Mouse (Mus musculus): Measurements from ENCODE around the gene Lkaaear1. TPM values are rescaled to one million over a fixed set of nuclear protein-coding genes. Genes with fewer than 3 reads are reported as not detected.

The Lkaaear1 gene
- polyA plus RNA-seq, 1 experiment from 2014 or later, result not detected

DNA sequence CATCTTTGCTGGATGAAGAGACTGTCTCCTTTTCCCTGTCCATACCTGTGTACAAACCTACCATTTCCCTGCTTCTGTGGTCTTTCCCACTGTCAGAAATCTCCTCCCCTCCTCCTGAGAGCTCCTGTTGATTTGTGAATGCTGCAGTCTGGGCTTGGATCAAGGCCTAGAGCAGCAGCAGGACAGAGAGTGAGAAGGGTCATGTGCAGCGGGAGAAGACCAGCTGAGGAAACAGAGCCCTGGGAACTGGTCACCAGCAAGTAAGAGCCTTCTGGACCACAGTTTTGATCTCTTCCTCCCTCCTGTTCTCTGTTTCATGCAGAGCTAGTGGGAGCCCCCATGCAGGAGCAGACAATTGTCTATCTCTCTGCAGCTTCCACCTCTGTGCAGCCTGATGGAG, 2.5 kb downstream of the Lkaaear1 start:
- H3K4me3 ChIP-seq, result no peak overlapping the region
- no peak overlapping the region for H3K27ac ChIP-seq
- H3K4me2 ChIP-seq (replicated peaks), result no peak overlapping the region
- no peak for ATAC-seq (ENCODE audit: low FRiP score, low read depth)
- 0 out of 2 replicates have a peak, but pooled peaks cover 9% of the 10 kb centered on the region for H3K36me3 ChIP-seq
- H3K27me3 ChIP-seq, result 0 out of 2 replicates have a peak, but pooled peaks cover 13% of the 10 kb centered on the region
- 90% methylated on average over 1 of the region's 1 CpGs for WGBS
- no peaks in the 10 kb centered on the region for H3K9me3 ChIP-seq
- H3K9ac ChIP-seq, result no peak overlapping the region
- peaks cover 26% of the 10 kb centered on the region for H3K4me1 ChIP-seq

DNA sequence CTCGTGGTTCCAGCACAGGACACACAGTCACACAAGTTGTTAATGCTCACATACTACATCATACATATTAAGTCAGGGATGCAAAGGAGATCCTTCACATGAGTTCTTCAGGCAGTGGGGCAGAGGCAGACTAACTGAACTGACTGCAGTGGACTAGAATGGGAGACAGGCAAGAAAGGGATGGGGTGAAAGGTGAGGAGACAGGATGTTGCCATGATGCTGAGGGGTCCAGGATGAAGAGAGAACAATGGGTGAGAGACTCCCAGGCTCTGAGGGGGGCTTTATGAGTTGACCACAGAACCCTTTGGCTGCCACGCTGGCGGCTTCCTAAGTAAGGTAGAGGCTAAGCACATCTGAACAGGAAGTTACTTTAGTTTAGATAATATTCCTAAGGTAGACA, 3.7 kb downstream of the Lkaaear1 start:
- peak overlapping the region; percentile 80; the same call in 1 of the 2 replicates for H3K9ac ChIP-seq
- WGBS, result 91% methylated on average over 3 of the region's 3 CpGs
- H3K36me3 ChIP-seq, result peaks cover 21% of the 10 kb centered on the region
- peaks cover 26% of the 10 kb centered on the region for H3K4me1 ChIP-seq
- ATAC-seq (ENCODE audit: low FRiP score, low read depth), result no peak
- H3K4me2 ChIP-seq (replicated peaks), result peak overlapping the region; percentile 85
- H3K9me3 ChIP-seq, result no peaks in the 10 kb centered on the region
- 0 out of 2 replicates have a peak, but pooled peaks cover 13% of the 10 kb centered on the region for H3K27me3 ChIP-seq
- peak overlapping the region; percentile 74 for H3K4me3 ChIP-seq
- H3K27ac ChIP-seq, result no peak overlapping the region

DNA sequence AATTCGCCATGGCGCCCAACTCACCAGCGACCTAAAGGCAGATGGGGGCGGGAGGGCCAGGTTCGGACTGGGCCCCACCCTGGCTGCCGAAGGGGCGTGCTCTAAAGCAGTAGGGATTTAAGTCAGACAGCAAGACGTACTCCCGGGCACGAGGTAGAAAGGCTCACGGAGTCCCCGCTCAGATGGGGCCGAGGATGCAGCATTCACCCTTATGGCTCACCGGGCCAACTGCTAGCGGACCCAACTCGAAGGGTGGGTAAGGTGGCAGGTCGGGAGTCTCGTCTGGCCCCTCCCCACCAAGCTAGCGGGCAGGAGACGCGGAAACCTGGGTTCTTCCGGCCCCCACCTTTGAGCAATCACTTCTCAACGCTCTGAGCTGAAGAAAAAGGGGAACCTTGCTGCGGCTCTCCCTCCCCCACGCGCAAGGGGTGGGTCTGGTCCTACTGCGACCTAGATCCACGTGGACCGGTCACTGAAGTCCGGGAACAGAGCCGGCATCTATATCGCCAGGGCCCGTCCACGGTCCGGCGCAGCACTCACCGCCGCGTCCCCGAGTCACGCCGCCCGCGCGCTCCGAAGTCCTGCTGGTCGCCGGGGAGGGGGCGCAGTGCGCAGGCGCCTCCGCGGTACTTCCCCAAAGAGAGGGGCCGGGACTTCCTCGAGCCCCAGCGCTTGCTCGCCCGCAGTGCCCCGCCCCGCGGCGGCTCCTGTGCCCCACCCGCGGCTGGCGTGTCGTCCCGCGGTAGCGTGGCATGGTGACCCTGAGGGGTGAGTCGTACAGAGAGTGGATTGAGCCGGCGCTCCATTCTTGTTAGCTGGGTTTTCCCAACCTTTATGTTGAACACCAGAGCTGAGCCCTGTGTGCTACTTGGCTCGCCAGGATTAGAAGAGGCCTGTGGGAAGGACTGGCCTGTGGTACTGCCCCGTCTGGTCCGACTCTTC, 4.6 kb downstream of the Lkaaear1 start, which contains the start of gene Rgs19:
Gene Rgs19 (minus strand): TSS at position 639 of the 942 bp plus-strand sequence.
- Histone ChIP-seq H3K4me3 (peak within 1 kb of the TSS; percentile 74), H3K9me3 (no peaks in the 10 kb centered on the region), H3K36me3 (peaks cover 31% of the 10 kb centered on the region), H3K27me3 (0 out of 2 replicates have a peak, but pooled peaks cover 13% of the 10 kb centered on the region), H3K4me1 (peaks cover 26% of the 10 kb centered on the region), H3K4me2 (replicated peaks) (peak within 1 kb of the TSS; percentile 85), H3K27ac (peak within 1 kb of the TSS; percentile 58; the same call in 1 of the 2 replicates), H3K9ac (peak within 1 kb of the TSS; percentile 80)
- peak; percentile 88 for ATAC-seq (ENCODE audit: low FRiP score, low read depth)
- under 1% methylated on average over 75 of the region's 75 CpGs for WGBS

DNA sequence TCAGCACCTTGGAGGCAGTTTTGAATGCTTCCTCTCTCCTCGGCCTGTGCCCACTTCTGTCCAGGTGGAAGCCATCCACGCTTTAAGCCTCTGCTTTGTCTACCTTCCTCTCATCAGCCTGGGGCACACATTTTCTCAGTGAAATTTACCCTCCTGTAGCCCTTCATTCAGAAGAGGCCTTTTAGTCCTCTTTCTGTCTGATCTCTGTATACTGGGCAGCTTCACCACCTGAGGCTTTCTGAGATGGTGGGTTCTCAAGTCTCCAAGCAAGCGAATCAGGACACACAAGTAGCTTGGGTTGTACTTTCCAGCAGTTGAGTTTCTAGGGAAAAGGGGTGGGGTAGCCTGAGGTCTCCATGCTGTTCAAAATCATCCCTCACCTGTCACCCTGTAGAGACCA, 5.9 kb downstream of the Lkaaear1 start:
- peak overlapping the region; percentile 80 for H3K9ac ChIP-seq
- H3K4me2 ChIP-seq (replicated peaks), result peak overlapping the region; percentile 85
- H3K36me3 ChIP-seq, result peaks cover 44% of the 10 kb centered on the region
- 0 out of 2 replicates have a peak, but pooled peaks cover 10% of the 10 kb centered on the region for H3K27me3 ChIP-seq
- peak overlapping the region; percentile 74 for H3K4me3 ChIP-seq
- peaks cover 26% of the 10 kb centered on the region for H3K4me1 ChIP-seq
- no peaks in the 10 kb centered on the region for H3K9me3 ChIP-seq
- H3K27ac ChIP-seq, result no peak overlapping the region
- 93% methylated on average over 3 of the region's 3 CpGs for WGBS
- ATAC-seq (ENCODE audit: low FRiP score, low read depth), result no peak

DNA sequence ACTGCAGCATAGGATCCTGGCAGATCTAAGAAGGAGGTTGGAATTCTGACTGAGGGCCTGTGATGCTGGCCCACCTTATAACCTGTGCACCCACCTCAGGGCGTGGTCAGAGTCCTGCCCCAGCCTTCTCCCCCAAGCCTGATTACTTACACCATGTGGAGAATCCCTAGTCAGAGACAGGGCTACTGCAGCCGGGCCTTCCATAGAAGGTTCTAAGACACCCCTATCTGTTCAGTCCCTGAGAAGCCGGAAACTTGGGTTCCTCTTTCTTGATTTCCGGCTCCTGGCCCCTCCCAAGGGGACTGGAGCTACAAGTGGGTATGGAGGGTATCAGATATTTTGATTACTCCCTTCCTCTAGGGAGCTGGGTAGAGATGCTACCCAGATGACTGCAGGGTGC, 6.7 kb downstream of the Lkaaear1 start:
- no peak overlapping the region for H3K27ac ChIP-seq
- H3K4me3 ChIP-seq, result no peak overlapping the region
- peaks cover 26% of the 10 kb centered on the region for H3K4me1 ChIP-seq
- ATAC-seq (ENCODE audit: low FRiP score, low read depth), result no peak
- 87% methylated on average over 4 of the region's 4 CpGs for WGBS
- peak overlapping the region; percentile 80; the same call in 1 of the 2 replicates for H3K9ac ChIP-seq
- H3K4me2 ChIP-seq (replicated peaks), result no peak overlapping the region
- peaks cover 51% of the 10 kb centered on the region for H3K36me3 ChIP-seq
- 0 out of 2 replicates have a peak, but pooled peaks cover 9% of the 10 kb centered on the region for H3K27me3 ChIP-seq
- H3K9me3 ChIP-seq, result no peaks in the 10 kb centered on the region

DNA sequence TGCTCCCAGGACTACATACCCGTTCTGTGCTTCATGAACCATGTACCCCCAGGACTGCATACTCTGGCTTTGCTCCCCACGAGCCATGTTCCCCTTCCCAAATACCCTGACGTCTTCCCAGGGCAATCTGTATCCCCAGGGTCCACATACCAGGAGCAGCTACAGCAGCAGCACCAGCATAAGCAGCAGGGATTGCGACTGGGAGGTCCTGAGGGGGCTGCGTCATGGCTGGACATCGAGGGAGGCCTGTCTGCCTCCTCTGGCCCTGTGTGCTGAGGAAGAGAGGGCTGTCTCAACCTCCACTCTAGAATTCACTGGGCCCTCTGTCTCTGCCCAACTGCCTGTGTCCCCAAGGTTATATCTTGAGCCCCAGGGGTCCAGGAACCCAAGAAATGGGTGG, 7.2 kb downstream of the Lkaaear1 start:
- Histone ChIP-seq H3K9ac (peak overlapping the region; percentile 31; the same call in 1 of the 2 replicates), H3K4me1 (peaks cover 26% of the 10 kb centered on the region), H3K27me3 (0 out of 2 replicates have a peak, but pooled peaks cover 9% of the 10 kb centered on the region), H3K9me3 (no peaks in the 10 kb centered on the region), H3K4me3 (no peak overlapping the region), H3K27ac (no peak overlapping the region), H3K36me3 (peaks cover 56% of the 10 kb centered on the region), H3K4me2 (replicated peaks) (no peak overlapping the region)
- WGBS, result 90% methylated on average over 6 of the region's 6 CpGs
- no peak for ATAC-seq (ENCODE audit: low FRiP score, low read depth)

DNA sequence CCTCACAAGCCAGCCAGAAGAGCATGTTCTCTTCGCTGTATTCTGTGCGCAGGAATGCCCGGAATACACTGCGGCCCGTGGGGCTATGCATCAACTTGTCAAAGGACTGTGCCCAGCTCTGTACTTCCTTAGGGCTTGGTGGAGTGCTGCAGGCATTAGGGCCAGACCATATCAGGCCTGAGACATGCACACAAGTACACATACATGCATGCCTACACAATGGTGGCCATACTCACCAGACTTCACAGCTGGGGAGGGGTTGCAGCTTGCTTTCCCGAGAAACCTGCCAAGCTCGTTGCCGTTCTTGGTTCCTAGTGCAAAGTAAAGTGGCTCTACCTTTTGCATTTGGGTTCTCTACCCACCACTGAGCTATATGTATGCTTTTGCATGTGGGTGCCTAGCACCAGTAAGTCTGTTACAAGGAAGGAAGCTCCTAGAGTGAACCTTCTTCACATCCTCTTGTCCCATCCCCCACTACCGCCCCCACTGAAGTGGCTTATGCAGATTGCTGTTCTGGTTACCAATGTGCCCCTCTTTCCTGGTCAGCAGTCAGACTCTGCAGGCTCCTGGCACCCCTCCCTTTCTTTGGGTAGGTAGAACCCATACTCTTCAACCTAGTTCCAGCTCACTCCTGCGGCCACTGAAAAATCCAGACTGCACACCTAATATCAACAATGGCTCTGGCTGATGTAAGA, 8.6 kb downstream of the Lkaaear1 start:
- no peak for ATAC-seq (ENCODE audit: low FRiP score, low read depth)
- peaks cover 24% of the 10 kb centered on the region for H3K4me1 ChIP-seq
- H3K27ac ChIP-seq, result no peak overlapping the region
- H3K9me3 ChIP-seq, result no peaks in the 10 kb centered on the region
- WGBS, result 88% methylated on average over 10 of the region's 10 CpGs
- peaks cover 69% of the 10 kb centered on the region for H3K36me3 ChIP-seq
- H3K9ac ChIP-seq, result no peak overlapping the region
- no peaks in the 10 kb centered on the region for H3K27me3 ChIP-seq
- H3K4me2 ChIP-seq (replicated peaks), result no peak overlapping the region
- no peak overlapping the region for H3K4me3 ChIP-seq

DNA sequence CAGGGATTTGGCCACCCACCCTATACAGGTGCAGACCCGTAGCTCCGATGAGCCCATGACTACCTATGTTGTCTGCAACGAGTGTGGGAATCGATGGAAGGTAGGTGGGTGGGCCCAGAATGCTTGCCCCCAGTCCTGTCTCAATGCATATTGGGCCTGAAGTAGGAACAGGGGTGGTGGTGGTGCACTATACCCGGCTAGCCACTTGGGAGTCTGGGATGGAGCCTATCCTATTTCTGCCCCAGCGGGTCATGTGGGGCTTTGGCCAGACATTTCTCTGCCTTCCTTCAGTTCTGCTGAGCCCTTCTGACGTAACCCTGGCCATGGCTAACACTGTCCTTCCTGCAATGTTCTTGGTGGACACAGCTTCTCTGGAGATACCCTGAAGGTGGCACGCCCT, 10.7 kb downstream of the Lkaaear1 start:
- Histone ChIP-seq H3K4me1 (peaks cover 12% of the 10 kb centered on the region), H3K9me3 (no peaks in the 10 kb centered on the region), H3K36me3 (peaks cover 72% of the 10 kb centered on the region), H3K9ac (no peak overlapping the region), H3K4me3 (no peak overlapping the region), H3K27me3 (no peaks in the 10 kb centered on the region), H3K4me2 (replicated peaks) (no peak overlapping the region), H3K27ac (no peak overlapping the region)
- 93% methylated on average over 8 of the region's 8 CpGs for WGBS
- no peak for ATAC-seq (ENCODE audit: low FRiP score, low read depth)

DNA sequence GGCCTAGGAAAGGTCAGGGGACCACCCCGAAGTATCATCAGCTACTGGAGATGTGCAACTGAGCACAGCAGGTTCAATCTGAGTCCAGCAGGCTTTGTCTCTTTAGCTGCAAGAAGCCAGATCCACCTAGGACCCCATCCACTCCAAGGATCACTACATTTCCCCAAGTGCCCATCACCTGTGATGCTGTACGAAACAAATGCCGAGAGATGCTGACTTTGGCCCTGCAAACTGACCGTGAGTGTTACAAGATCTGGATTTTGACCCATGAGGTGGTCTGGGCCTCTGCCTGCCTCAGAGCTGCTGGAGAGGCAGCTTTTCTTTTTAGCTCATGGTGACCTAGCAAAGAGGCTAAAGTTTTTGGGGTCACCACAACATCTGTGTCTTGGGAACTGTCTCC, 12.6 kb downstream of the Lkaaear1 start:
- no peak overlapping the region for H3K27ac ChIP-seq
- peaks cover 8% of the 10 kb centered on the region for H3K4me1 ChIP-seq
- H3K4me2 ChIP-seq (replicated peaks), result no peak overlapping the region
- H3K4me3 ChIP-seq, result no peak overlapping the region
- ATAC-seq (ENCODE audit: low FRiP score, low read depth), result no peak
- WGBS, result 94% methylated on average over 4 of the region's 4 CpGs
- H3K9me3 ChIP-seq, result no peaks in the 10 kb centered on the region
- no peaks in the 10 kb centered on the region for H3K27me3 ChIP-seq
- H3K36me3 ChIP-seq, result peaks cover 62% of the 10 kb centered on the region
- no peak overlapping the region for H3K9ac ChIP-seq

DNA sequence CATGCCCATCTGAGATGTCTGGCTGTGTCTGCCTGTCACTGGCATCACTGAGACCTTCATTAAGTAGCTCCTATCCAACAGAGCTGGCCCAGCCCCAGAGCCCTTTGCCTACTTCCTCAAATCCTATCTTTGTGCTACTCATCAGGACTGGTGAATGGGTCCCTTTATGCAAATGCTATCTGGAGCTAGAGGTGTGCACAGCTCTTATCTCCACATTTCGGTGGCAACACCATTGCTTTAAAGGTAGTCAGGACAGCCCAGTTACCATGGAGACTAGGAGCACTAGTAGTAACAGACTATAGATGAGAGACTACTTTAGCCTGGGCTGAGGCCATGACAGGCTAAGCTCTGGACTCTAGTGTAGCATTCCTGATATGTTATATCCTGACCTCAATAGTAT, 13.5 kb downstream of the Lkaaear1 start:
- ATAC-seq (ENCODE audit: low FRiP score, low read depth), result no peak
- WGBS, result 79% methylated on average over 1 of the region's 1 CpGs
- Histone ChIP-seq H3K27me3 (no peaks in the 10 kb centered on the region), H3K9ac (no peak overlapping the region), H3K27ac (no peak overlapping the region), H3K4me3 (no peak overlapping the region), H3K36me3 (peaks cover 52% of the 10 kb centered on the region), H3K4me2 (replicated peaks) (no peak overlapping the region), H3K4me1 (peaks cover 10% of the 10 kb centered on the region), H3K9me3 (no peaks in the 10 kb centered on the region)

DNA sequence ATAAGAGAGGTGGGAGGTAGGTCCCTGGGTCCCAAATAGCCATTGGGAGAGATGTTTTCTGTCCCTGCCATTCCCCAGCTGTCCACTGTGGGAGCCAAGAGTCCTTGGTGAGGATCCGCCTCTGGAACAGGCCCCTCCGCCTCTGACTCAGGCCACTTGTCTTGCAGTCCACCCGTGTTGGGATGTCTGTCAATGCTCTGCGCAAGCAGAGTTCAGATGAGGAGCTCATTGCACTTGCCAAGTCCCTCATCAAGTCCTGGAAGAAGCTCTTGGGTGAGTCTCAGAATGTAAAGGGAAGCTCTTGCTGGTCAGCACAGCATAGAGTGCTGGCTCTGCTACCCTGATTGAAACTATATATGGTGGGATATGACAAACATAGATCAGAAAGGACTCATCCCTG, 14.9 kb downstream of the Lkaaear1 start:
- no peaks in the 10 kb centered on the region for H3K27me3 ChIP-seq
- no peak overlapping the region for H3K27ac ChIP-seq
- no peak overlapping the region for H3K9ac ChIP-seq
- no peak for ATAC-seq (ENCODE audit: low FRiP score, low read depth)
- H3K4me2 ChIP-seq (replicated peaks), result no peak overlapping the region
- WGBS, result 68% methylated on average over 4 of the region's 4 CpGs
- no peak overlapping the region for H3K4me3 ChIP-seq
- no peaks in the 10 kb centered on the region for H3K9me3 ChIP-seq
- H3K4me1 ChIP-seq, result peaks cover 16% of the 10 kb centered on the region
- H3K36me3 ChIP-seq, result peaks cover 39% of the 10 kb centered on the region

DNA sequence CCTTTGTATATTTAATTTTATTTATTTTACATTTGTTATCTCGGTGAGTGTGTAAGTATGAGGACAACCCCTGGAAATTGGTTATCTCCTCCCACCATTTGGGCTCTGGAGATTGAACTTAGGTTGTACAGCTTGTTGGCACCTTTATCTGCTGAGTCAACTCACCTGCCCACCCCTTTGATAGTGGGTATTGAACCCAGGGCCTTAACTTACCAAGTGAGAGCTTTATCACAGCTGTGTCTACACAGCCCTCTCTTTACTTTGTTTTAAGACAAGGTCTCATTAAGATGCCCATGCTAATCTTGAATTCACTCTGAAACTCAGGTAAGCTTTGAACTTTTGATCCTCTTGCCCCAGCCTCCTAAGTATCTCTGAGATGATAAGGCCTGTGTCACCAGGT, 16.3 kb downstream of the Lkaaear1 start:
- Histone ChIP-seq H3K27me3 (no peaks in the 10 kb centered on the region), H3K4me1 (peaks cover 16% of the 10 kb centered on the region)
- 97% methylated on average over 1 of the region's 1 CpGs for WGBS

More for the DNA sequence above, 16.3 kb downstream of the Lkaaear1 start:
- Histone ChIP-seq H3K9ac (no peak overlapping the region), H3K4me2 (replicated peaks) (no peak overlapping the region), H3K36me3 (peaks cover 25% of the 10 kb centered on the region), H3K9me3 (no peaks in the 10 kb centered on the region), H3K4me3 (no peak overlapping the region), H3K27ac (no peak overlapping the region)
- no peak for ATAC-seq (ENCODE audit: low FRiP score, low read depth)
